Mouse (Mus musculus): ENCODE measurements around the gene Ccl6.
"Not testable (repeated sequence)": the region's sequence is repeated elsewhere in the genome, so short reads cannot be mapped to it uniquely, and the experiment has no call there.

Ccl6 gene

GRCm38 (mm10) chr11:83566617-83567016, 26.3 kb downstream of the Ccl6 start:
- no peak for DNase-seq (ENCODE audit: inconsistent age in 2 of 2, low spot score in 1 of 2)

DNA sequence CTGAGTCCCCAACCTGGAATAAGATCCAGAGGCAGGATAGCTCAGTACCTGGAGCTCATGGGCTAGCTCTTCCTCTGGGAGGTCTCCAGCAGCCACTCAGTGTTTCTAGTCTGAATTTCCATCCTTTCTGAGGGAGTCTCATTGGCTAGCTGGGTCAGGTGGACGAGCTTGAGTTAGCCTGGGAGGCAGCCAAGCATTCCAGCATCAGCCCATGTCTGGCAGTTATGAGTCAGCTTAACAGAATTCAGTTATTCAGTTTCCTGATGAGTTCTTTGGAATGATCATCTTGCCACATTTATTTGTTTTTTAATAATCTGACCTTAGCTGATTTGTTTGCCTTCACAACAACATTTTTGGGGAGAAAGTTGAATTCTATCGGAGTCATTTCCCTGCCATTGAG, 29.1 kb downstream of the Ccl6 start:
- DNase-seq (ENCODE audit: inconsistent age in 2 of 2, low spot score in 1 of 2), result peak; percentile 33 to 57

- DNase-seq (ENCODE audit: inconsistent age in 2 of 2, low spot score in 1 of 2), result no peak
Observed at GRCm38 (mm10) chr11:83562311-83562887, 30.5 kb downstream of the Ccl6 start.

GRCm38 (mm10) chr11:83560405-83560804, 32.5 kb downstream of the Ccl6 start:
- no peak for DNase-seq (ENCODE audit: inconsistent age in 2 of 2, low spot score in 1 of 2)

- DNase-seq (ENCODE audit: inconsistent age in 2 of 2, low spot score in 1 of 2), result no peak
Observed at GRCm38 (mm10) chr11:83557074-83557473, 35.8 kb downstream of the Ccl6 start.

DNA sequence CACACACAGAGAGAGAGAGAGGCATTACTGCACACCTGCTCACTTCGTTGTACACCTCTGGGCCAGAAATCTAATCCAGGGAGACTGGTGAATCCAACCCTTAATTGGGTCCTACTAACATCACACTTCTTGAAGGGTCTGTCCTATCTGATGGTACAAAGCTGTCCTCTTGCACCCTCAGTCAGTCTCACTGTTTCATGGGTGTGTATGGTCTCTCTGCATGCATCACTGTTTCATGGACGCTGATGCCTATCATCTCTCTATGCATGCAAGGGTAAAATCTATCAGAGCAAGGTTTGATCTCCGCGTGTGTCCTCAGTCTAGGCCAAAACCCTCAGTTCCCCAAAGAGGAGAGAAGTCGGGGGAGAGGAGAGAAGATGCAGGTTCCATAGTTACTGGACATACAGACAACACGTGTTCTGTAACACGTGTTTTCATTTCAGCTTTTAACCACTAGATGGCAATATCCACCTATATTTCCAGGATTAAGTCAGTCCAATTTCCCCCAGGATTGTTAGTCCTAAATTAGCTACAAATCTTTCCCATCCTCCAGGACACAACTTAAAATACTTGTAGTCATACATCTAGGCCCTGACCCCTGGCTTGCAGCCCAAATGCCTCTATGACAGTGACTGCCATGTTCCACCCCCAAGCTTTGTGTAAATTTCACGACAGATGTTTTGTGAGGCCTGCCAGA, 36.7 kb downstream of the Ccl6 start:
- DNase-seq (ENCODE audit: inconsistent age in 2 of 2, low spot score in 1 of 2), result peak; percentile 7 to 81

GRCm38 (mm10) chr11:83551668-83552067, 41.2 kb downstream of the Ccl6 start:
- DNase-seq (ENCODE audit: inconsistent age in 2 of 2, low spot score in 1 of 2), result no peak

GRCm38 (mm10) chr11:83551037-83551436, 41.9 kb downstream of the Ccl6 start:
- DNase-seq (ENCODE audit: inconsistent age in 2 of 2, low spot score in 1 of 2), result not testable (repeated sequence)

DNA sequence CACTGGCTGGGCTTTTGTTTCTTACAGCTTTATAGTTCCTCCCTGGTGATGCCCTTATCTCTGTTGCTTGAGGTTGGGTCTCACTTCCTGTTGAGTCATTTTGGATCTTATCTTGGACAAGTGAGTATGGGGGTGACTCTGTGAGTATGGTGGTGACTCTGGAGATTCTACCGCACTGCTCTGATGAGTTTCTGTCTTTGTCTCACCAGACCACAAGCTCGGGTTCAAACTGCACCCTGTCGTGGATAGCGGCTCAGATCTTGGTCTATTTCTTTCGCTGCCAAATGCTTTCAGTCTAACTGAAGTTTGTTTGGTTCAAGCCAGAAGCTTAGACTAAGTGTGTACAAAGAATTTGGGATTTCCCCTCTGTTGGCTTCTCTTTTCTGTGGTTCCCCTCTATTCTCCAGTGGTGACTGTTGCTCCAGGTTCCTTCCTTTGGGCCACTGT, 42.7 kb downstream of the Ccl6 start:
- DNase-seq (ENCODE audit: inconsistent age in 2 of 2, low spot score in 1 of 2), result no peak

DNA sequence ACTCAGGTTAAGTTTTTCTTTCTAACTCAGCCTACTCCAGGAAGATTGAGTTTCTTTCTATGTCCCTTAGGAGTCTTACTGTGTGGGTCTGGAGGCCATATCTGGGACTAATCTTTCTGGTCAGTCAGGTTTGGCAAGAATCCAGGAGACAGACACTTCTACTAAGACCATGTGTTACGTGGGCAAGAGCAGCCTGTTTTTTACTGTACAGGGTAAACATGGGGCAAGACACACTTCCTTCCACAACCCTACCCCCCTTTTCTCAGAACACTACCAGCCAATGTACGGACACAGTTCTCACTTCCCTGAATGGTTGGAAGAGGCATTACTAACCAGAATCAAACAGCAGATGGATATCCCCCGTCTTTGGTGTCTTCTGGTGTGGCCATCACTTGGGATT, 48.7 kb downstream of the Ccl6 start:
- no peak for DNase-seq (ENCODE audit: inconsistent age in 2 of 2, low spot score in 1 of 2)

GRCm38 (mm10) chr11:83541415-83541814, 51.5 kb downstream of the Ccl6 start:
- DNase-seq (ENCODE audit: inconsistent age in 2 of 2, low spot score in 1 of 2), result no peak

GRCm38 (mm10) chr11:83540931-83541330, 52.0 kb downstream of the Ccl6 start:
- peak in 1 of 2 experiments; percentile 4 for DNase-seq (ENCODE audit: inconsistent age in 2 of 2, low spot score in 1 of 2)

DNA sequence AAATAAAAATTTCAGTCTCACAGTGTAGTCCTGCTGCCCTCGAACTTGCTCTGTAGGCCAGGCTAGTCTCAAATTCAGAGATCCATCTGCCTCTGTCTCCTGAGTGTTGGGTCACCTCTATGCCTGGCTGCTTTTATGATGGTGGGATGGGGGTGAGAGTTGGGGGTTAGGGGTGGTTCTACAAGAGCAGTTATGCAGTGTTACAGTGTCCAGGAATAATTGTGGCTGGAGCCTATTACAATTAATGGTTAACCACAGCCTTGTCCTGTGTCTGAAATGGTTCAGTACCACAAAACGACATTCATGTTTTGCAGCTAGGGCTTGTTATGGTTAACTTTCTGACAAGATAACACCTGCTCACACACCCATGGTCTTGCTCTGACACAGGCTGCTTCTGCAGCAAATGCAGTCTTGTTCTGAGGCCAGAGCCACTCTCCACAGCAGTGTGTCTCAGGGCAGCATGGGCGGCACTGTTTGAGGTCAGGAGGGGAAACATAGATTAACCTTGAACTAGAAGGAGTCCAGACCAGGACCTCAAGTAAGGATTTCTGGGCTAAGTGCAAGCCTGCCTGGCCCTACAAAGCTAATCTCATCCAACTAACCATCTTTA, 54.1 kb downstream of the Ccl6 start:
- DNase-seq (ENCODE audit: inconsistent age in 2 of 2, low spot score in 1 of 2), result no peak
